Mouse (Mus musculus): ENCODE measurements around the gene Cdc42bpg. TPM values are rescaled to one million over a fixed set of nuclear protein-coding genes. Genes with fewer than 3 reads are reported as not detected.

The Cdc42bpg gene
- polyA plus RNA-seq, 1 experiment from 2014 or later: 0.78 TPM

GRCm38 (mm10) chr19:6348717-6349116 is 42.5 kb downstream of the Cdc42bpg start:
- Histone ChIP-seq H3K9ac (no peak overlapping the region), H3K4me2 (no peak overlapping the region), H3K27me3 (no peaks in the 10 kb centered on the region), H3K27ac (peak overlapping the region; percentile 81), H3K9me3 (replicated peaks) (no peaks in the 10 kb centered on the region), H3K4me3 (replicated peaks) (no peak overlapping the region), H3K4me1 (peaks cover 45% of the 10 kb centered on the region), H3K36me3 (peaks cover 66% of the 10 kb centered on the region)
- 51% methylated on average over 9 of the region's 9 CpGs for WGBS
- no peak for ATAC-seq (replicated peaks; ENCODE audit: low FRiP score)

GRCm38 (mm10) chr19:6349215-6349983 is 43.1 kb downstream of the Cdc42bpg start:
- Histone ChIP-seq H3K4me3 (replicated peaks) (no peak overlapping the region), H3K9ac (no peak overlapping the region), H3K4me2 (0 out of 2 replicates have a peak overlapping the region, but pooled peaks have one; percentile 1), H3K36me3 (peaks cover 66% of the 10 kb centered on the region), H3K27ac (peak overlapping the region; percentile 81), H3K4me1 (peaks cover 45% of the 10 kb centered on the region), H3K9me3 (replicated peaks) (no peaks in the 10 kb centered on the region), H3K27me3 (no peaks in the 10 kb centered on the region)
- peak; percentile 41; the same call in 1 of the 2 replicates for ATAC-seq (replicated peaks; ENCODE audit: low FRiP score)
- WGBS: 15% methylated on average over 14 of the region's 14 CpGs

GRCm38 (mm10) chr19:6351431-6352106 is 45.3 kb downstream of the Cdc42bpg start:
- WGBS: 65% methylated on average over 14 of the region's 14 CpGs

GRCm38 (mm10) chr19:6352107-6352505 is 45.9 kb downstream of the Cdc42bpg start:
- Histone ChIP-seq H3K27me3 (no peaks in the 10 kb centered on the region), H3K4me1 (peaks cover 31% of the 10 kb centered on the region), H3K27ac (no peak overlapping the region), H3K4me2 (no peak overlapping the region), H3K36me3 (peaks cover 40% of the 10 kb centered on the region), H3K9ac (no peak overlapping the region), H3K4me3 (replicated peaks) (no peak overlapping the region), H3K9me3 (replicated peaks) (no peaks in the 10 kb centered on the region)
- no peak for ATAC-seq (replicated peaks; ENCODE audit: low FRiP score)
- WGBS: 74% methylated on average over 2 of the region's 2 CpGs

More at GRCm38 (mm10) chr19:6351431-6352106, 45.3 kb downstream of the Cdc42bpg start:
- Histone ChIP-seq H3K9me3 (replicated peaks) (no peaks in the 10 kb centered on the region), H3K36me3 (peaks cover 45% of the 10 kb centered on the region), H3K4me3 (replicated peaks) (no peak overlapping the region), H3K27ac (no peak overlapping the region), H3K4me2 (no peak overlapping the region), H3K4me1 (peaks cover 33% of the 10 kb centered on the region), H3K9ac (no peak overlapping the region), H3K27me3 (no peaks in the 10 kb centered on the region)
- ATAC-seq (replicated peaks; ENCODE audit: low FRiP score): no peak

- Histone ChIP-seq H3K36me3 (peaks cover 30% of the 10 kb centered on the region), H3K9me3 (replicated peaks) (no peaks in the 10 kb centered on the region), H3K27ac (no peak overlapping the region), H3K4me2 (no peak overlapping the region), H3K27me3 (no peaks in the 10 kb centered on the region), H3K4me3 (replicated peaks) (no peak overlapping the region), H3K4me1 (peaks cover 11% of the 10 kb centered on the region), H3K9ac (no peak overlapping the region)
- 51% methylated on average over 7 of the region's 7 CpGs for WGBS
- no peak for ATAC-seq (replicated peaks; ENCODE audit: low FRiP score)
Observed at GRCm38 (mm10) chr19:6354030-6354429, 47.8 kb downstream of the Cdc42bpg start.

- ATAC-seq (replicated peaks; ENCODE audit: low FRiP score): no peak
- Histone ChIP-seq H3K4me3 (replicated peaks) (no peak overlapping the region), H3K9me3 (replicated peaks) (no peaks in the 10 kb centered on the region), H3K9ac (no peak overlapping the region), H3K36me3 (peaks cover 18% of the 10 kb centered on the region), H3K27me3 (no peaks in the 10 kb centered on the region), H3K4me1 (peaks cover 22% of the 10 kb centered on the region), H3K27ac (no peak overlapping the region), H3K4me2 (no peak overlapping the region)
- 90% methylated on average over 3 of the region's 3 CpGs for WGBS
Observed at GRCm38 (mm10) chr19:6361291-6361690, 55.0 kb downstream of the Cdc42bpg start.

- peak overlapping the region; percentile 41 for H3K9ac ChIP-seq
- peaks cover 31% of the 10 kb centered on the region for H3K4me1 ChIP-seq
- peak overlapping the region; percentile 96 for H3K4me3 ChIP-seq (replicated peaks)
- ATAC-seq (replicated peaks; ENCODE audit: low FRiP score): no peak
- no peaks in the 10 kb centered on the region for H3K27me3 ChIP-seq
- 1% methylated on average over 11 of the region's 11 CpGs for WGBS
- peaks cover 36% of the 10 kb centered on the region for H3K36me3 ChIP-seq
- no peaks in the 10 kb centered on the region for H3K9me3 ChIP-seq (replicated peaks)
- peak overlapping the region; percentile 80 for H3K4me2 ChIP-seq
- H3K27ac ChIP-seq: peak overlapping the region; percentile 98
Observed at GRCm38 (mm10) chr19:6363091-6363410, 56.8 kb downstream of the Cdc42bpg start.

GRCm38 (mm10) chr19:6363411-6364240 is 57.4 kb downstream of the Cdc42bpg start, which contains the start of gene Sf1:
Gene Sf1 (plus strand): TSS chr19:6363690.
- Histone ChIP-seq H3K27me3 (no peaks in the 10 kb centered on the region), H3K4me1 (peaks cover 31% of the 10 kb centered on the region), H3K27ac (peak within 1 kb of the TSS; percentile 98), H3K4me2 (peak within 1 kb of the TSS; percentile 80), H3K9ac (peak within 1 kb of the TSS; percentile 99), H3K36me3 (peaks cover 42% of the 10 kb centered on the region), H3K4me3 (replicated peaks) (peak within 1 kb of the TSS; percentile 96), H3K9me3 (replicated peaks) (no peaks in the 10 kb centered on the region)
- WGBS: under 1% methylated on average over 84 of the region's 85 CpGs
- peak; percentile 98 for ATAC-seq (replicated peaks; ENCODE audit: low FRiP score)

GRCm38 (mm10) chr19:6364317-6364725 is 58.1 kb downstream of the Cdc42bpg start:
- no peaks in the 10 kb centered on the region for H3K27me3 ChIP-seq
- ATAC-seq (replicated peaks; ENCODE audit: low FRiP score): peak; percentile 2; the same call in 1 of the 2 replicates
- under 1% methylated on average over 55 of the region's 55 CpGs for WGBS
- no peaks in the 10 kb centered on the region for H3K9me3 ChIP-seq (replicated peaks)
- H3K4me3 ChIP-seq (replicated peaks): peak overlapping the region; percentile 96
- H3K4me1 ChIP-seq: peaks cover 31% of the 10 kb centered on the region
- peak overlapping the region; percentile 98 for H3K27ac ChIP-seq
- peak overlapping the region; percentile 99 for H3K9ac ChIP-seq
- peaks cover 48% of the 10 kb centered on the region for H3K36me3 ChIP-seq
- peak overlapping the region; percentile 80 for H3K4me2 ChIP-seq

- no peak for ATAC-seq (replicated peaks; ENCODE audit: low FRiP score)
- Histone ChIP-seq H3K4me3 (replicated peaks) (peak overlapping the region; percentile 96), H3K27ac (peak overlapping the region; percentile 98; the same call in 1 of the 2 replicates), H3K36me3 (peaks cover 53% of the 10 kb centered on the region), H3K9me3 (replicated peaks) (no peaks in the 10 kb centered on the region), H3K27me3 (no peaks in the 10 kb centered on the region), H3K4me1 (peaks cover 31% of the 10 kb centered on the region), H3K9ac (peak overlapping the region; percentile 99), H3K4me2 (peak overlapping the region; percentile 80)
- 0% methylated on average over 2 of the region's 2 CpGs for WGBS
Observed at GRCm38 (mm10) chr19:6364842-6365241, 58.6 kb downstream of the Cdc42bpg start.

- no peak overlapping the region for H3K27ac ChIP-seq
- no peak overlapping the region for H3K4me3 ChIP-seq (replicated peaks)
- H3K27me3 ChIP-seq: no peaks in the 10 kb centered on the region
- peaks cover 19% of the 10 kb centered on the region for H3K4me1 ChIP-seq
- no peak overlapping the region for H3K9ac ChIP-seq
- no peak for ATAC-seq (replicated peaks; ENCODE audit: low FRiP score)
- H3K9me3 ChIP-seq (replicated peaks): no peaks in the 10 kb centered on the region
- H3K4me2 ChIP-seq: no peak overlapping the region
- 92% methylated on average over 2 of the region's 2 CpGs for WGBS
- H3K36me3 ChIP-seq: peaks cover 98% of the 10 kb centered on the region
Observed at GRCm38 (mm10) chr19:6370175-6370574, 63.9 kb downstream of the Cdc42bpg start.

All from kidney, embryonic 15.5 days (tissue).